Mouse (Mus musculus) T-helper 2 cell (primary cell): ENCODE data around the gene Cyp2c54.
"Not testable (repeated sequence)": the region's sequence is repeated elsewhere in the genome, so short reads cannot be mapped to it uniquely, and the experiment has no call there.

Experiments
- in situ Hi-C: fragments of 300-600 bp; cut with MboI, MseI; formaldehyde crosslinking; loops from one replicate; pipeline ENCODE4 v1.15.1; 2025; ENCODE audit warnings: high pct_unique_total_duplicates

Cyp2c54 gene

GRCm38 (mm10) chr19:40073701-40074100, at the start of gene Cyp2c54:
Gene Cyp2c54, minus strand, starts transcription at chr19:40073827.
- in situ Hi-C loops: no loop called here

GRCm38 (mm10) chr19:40119624-40120023, 46.0 kb upstream of the Cyp2c54 start:
- in situ Hi-C loops: not testable (repeated sequence)

- in situ Hi-C loops: no loop called here
Measured at GRCm38 (mm10) chr19:40091111-40091510, 17.5 kb upstream of the Cyp2c54 start.

- in situ Hi-C loops: not testable (repeated sequence)
Measured at GRCm38 (mm10) chr19:40089421-40089820, 15.8 kb upstream of the Cyp2c54 start, which contains the start of gene Cyp2c50. Gene Cyp2c50, plus strand, starts transcription at chr19:40089688.

GRCm38 (mm10) chr19:40088381-40088780, 14.8 kb upstream of the Cyp2c54 start:
- in situ Hi-C loops: no loop called here

GRCm38 (mm10) chr19:39992140-39992539, 81.5 kb downstream of the Cyp2c54 start, which contains the start of gene Cyp2c37:
Gene Cyp2c37, plus strand, starts transcription at chr19:39992424.
- in situ Hi-C loops: not testable (repeated sequence)

- in situ Hi-C loops: no loop called here
Measured at GRCm38 (mm10) chr19:39989471-39989870, 84.2 kb downstream of the Cyp2c54 start.
